Mouse (Mus musculus): Measurements from ENCODE around the gene Kif1a. TPM values are rescaled to one million over a fixed set of nuclear protein-coding genes. Genes with fewer than 3 reads are reported as not detected.

The Kif1a gene
- total RNA-seq, 1 experiment: 10.2 TPM

DNA sequence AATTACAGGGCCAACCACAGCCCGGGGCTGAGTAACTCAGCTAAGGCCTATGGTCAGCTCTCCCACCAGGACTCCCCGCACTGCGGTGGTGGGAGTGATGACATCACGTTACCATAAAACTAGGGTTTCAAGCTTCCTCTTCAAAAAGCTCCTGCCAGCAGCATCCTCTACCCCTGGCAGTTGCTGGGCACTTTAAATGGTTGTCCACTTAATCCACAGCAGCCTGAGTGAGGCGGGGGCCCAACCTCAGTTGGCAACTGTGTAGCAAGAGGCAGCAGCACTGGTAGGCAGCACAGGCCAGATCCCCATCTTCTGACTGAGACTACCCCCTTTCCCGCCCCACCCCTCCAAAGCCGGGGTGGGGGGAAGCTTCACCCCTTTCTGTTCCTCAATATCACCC lies 949 bp upstream of the Kif1a start:
- no peak overlapping the region for H3K4me3 ChIP-seq (ENCODE audit: insufficient read depth in 1 of 2, low read depth in 1 of 2, low read length in 2 of 2, poor library complexity in 1 of 2, severe bottlenecking in 1 of 2)
- in situ Hi-C loops (cut with MboI; ENCODE audit: low sequenced_read_pairs in 2 of 2, unreplicated experiment in 2 of 2): no loop called here

DNA sequence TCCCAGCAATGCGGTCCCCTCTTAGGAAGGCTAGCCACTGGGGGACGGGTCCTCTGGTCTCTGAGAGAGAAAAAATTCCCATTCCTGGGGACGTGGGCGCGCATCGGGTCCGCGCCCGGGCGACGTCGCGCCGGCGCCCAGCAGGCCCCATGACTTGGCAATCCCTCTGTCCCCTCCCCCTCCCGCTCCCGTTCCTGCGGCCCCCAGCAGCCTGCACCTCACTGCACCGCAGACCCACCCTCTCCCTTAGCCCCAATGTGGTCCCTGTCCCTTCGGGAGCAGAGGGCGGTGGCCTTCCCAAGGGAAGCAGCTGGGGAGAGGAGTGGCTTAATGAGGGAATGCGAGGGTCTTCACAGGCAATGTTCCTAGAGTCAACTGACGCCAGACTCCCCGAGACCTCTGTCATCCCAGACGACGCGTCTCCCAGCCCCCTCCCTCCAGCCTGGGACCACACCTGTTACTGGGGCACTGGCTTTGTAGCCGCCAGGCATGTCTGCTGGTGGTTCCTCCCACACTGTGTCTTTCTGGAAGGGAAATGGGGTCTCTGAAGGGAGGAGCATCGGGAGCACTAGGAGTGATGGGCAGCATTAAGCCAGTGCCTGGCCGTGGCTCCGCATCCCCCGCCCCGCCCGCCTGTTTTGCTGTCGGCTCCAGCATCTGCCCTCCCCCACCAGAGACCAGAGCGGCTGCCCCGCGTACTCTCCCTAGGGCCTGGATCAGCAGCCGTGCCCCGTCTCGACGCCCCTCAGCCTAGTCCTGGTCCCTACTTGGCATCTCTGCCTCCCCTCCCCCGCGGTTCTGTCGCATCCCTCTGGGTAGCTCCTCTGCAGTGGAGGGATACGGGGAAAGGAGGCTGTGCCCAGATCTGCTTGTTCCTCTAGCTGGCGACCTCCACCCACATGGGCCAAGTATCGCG lies 917 bp downstream of the Kif1a start:
- Histone ChIP-seq H3K9me3 (ENCODE audit: control insufficient read depth, insufficient read depth, low read depth, low read length) (no peaks in the 10 kb centered on the region), H3K4me1 (ENCODE audit: control insufficient read depth in 2 of 2, insufficient read depth in 2 of 2, low read length in 2 of 2, poor library complexity in 1 of 2) (peaks cover 0 to 9% of the 10 kb centered on the region in 2 experiments; a peak in 2 of 4 replicates), H3K27ac (ENCODE audit: insufficient read depth, low read depth, low read length, poor library complexity, severe bottlenecking) (no peak overlapping the region), H3K36me3 (ENCODE audit: control insufficient read depth, insufficient read depth, low read length, poor library complexity, severe bottlenecking) (no peaks in the 10 kb centered on the region), H3K4me3 (ENCODE audit: insufficient read depth in 1 of 2, low read depth in 1 of 2, low read length in 2 of 2, poor library complexity in 1 of 2, severe bottlenecking in 1 of 2) (peak overlapping the region; percentile 61 to 62), H3K9ac (ENCODE audit: insufficient read depth, low read depth, low read length, poor library complexity, severe bottlenecking) (peak overlapping the region; percentile 67; the same call in 1 of the 2 replicates)
- DNase-seq (ENCODE audit: low read depth, low spot score): no peak
- in situ Hi-C loops (cut with MboI; ENCODE audit: low sequenced_read_pairs in 2 of 2, unreplicated experiment in 2 of 2): no loop called here
- no peak for TF ChIP-seq ZNF384 (IDR thresholded peaks at IDR 0.05; ENCODE audit: low read depth, low read length)
- TF ChIP-seq MAFK (IDR thresholded peaks at IDR 0.05; ENCODE audit: insufficient read depth, low read depth, low read length): no peak

More for the DNA sequence above, 949 bp upstream of the Kif1a start:
- Histone ChIP-seq H3K4me1 (ENCODE audit: control insufficient read depth in 2 of 2, insufficient read depth in 2 of 2, low read length in 2 of 2, poor library complexity in 1 of 2) (peaks cover 0 to 9% of the 10 kb centered on the region in 2 experiments; a peak in 2 of 4 replicates), H3K9ac (ENCODE audit: insufficient read depth, low read depth, low read length, poor library complexity, severe bottlenecking) (no peak overlapping the region), H3K36me3 (ENCODE audit: control insufficient read depth, insufficient read depth, low read length, poor library complexity, severe bottlenecking) (no peaks in the 10 kb centered on the region), H3K9me3 (ENCODE audit: control insufficient read depth, insufficient read depth, low read depth, low read length) (no peaks in the 10 kb centered on the region), H3K27ac (ENCODE audit: insufficient read depth, low read depth, low read length, poor library complexity, severe bottlenecking) (no peak overlapping the region)
- TF ChIP-seq MAFK (IDR thresholded peaks at IDR 0.05; ENCODE audit: insufficient read depth, low read depth, low read length) (no peak), HCFC1 (IDR thresholded peaks at IDR 0.05; ENCODE audit: borderline replicate concordance, insufficient read depth, low read length) (no peak), ZC3H11A (IDR thresholded peaks at IDR 0.05; ENCODE audit: borderline replicate concordance, low read depth, low read length) (no peak), CHD2 (IDR thresholded peaks at IDR 0.05; ENCODE audit: low read depth, low read length) (no peak), ZNF384 (IDR thresholded peaks at IDR 0.05; ENCODE audit: low read depth, low read length) (no peak)
- no peak for DNase-seq (ENCODE audit: low read depth, low spot score)

DNA sequence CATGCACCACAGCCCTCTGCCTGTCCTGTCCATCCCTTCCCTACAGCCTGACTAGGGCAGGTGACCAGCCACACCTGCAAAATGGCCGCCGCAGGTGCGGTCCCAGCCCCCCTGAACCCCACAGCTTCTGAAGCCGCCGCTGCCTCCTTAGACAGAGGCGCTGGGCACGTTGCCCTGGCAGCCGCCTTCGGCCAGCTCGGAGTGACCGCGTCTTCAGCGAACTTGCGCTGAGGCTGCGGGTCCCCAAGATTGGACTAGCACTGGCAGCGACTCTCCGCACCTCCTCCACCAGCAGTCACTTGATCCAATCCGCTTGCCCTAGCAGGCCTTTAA lies 1.5 kb downstream of the Kif1a start:
- in situ Hi-C loops (cut with MboI; ENCODE audit: low sequenced_read_pairs in 2 of 2, unreplicated experiment in 2 of 2): no loop called here
- TF ChIP-seq CHD2 (IDR thresholded peaks at IDR 0.05; ENCODE audit: low read depth, low read length) (no peak), MAFK (IDR thresholded peaks at IDR 0.05; ENCODE audit: insufficient read depth, low read depth, low read length) (no peak), ZNF384 (IDR thresholded peaks at IDR 0.05; ENCODE audit: low read depth, low read length) (no peak), HCFC1 (IDR thresholded peaks at IDR 0.05; ENCODE audit: borderline replicate concordance, insufficient read depth, low read length) (no peak), ZC3H11A (IDR thresholded peaks at IDR 0.05; ENCODE audit: borderline replicate concordance, low read depth, low read length) (no peak)
- no peak overlapping the region for H3K27ac ChIP-seq (ENCODE audit: insufficient read depth, low read depth, low read length, poor library complexity, severe bottlenecking)
- peak overlapping the region; percentile 67; the same call in 1 of the 2 replicates for H3K9ac ChIP-seq (ENCODE audit: insufficient read depth, low read depth, low read length, poor library complexity, severe bottlenecking)
- no peaks in the 10 kb centered on the region for H3K36me3 ChIP-seq (ENCODE audit: control insufficient read depth, insufficient read depth, low read length, poor library complexity, severe bottlenecking)
- H3K4me1 ChIP-seq (ENCODE audit: control insufficient read depth in 2 of 2, insufficient read depth in 2 of 2, low read length in 2 of 2, poor library complexity in 1 of 2): peaks cover 0 to 9% of the 10 kb centered on the region in 2 experiments; a peak in 2 of 4 replicates
- peak overlapping the region; percentile 61 to 62 for H3K4me3 ChIP-seq (ENCODE audit: insufficient read depth in 1 of 2, low read depth in 1 of 2, low read length in 2 of 2, poor library complexity in 1 of 2, severe bottlenecking in 1 of 2)
- H3K9me3 ChIP-seq (ENCODE audit: control insufficient read depth, insufficient read depth, low read depth, low read length): no peaks in the 10 kb centered on the region
- DNase-seq (ENCODE audit: low read depth, low spot score): no peak

- Histone ChIP-seq H3K9ac (ENCODE audit: insufficient read depth, low read depth, low read length, poor library complexity, severe bottlenecking) (no peak overlapping the region), H3K9me3 (ENCODE audit: control insufficient read depth, insufficient read depth, low read depth, low read length) (no peaks in the 10 kb centered on the region), H3K4me3 (ENCODE audit: insufficient read depth in 1 of 2, low read depth in 1 of 2, low read length in 2 of 2, poor library complexity in 1 of 2, severe bottlenecking in 1 of 2) (no peak overlapping the region), H3K4me1 (ENCODE audit: control insufficient read depth in 2 of 2, insufficient read depth in 2 of 2, low read length in 2 of 2, poor library complexity in 1 of 2) (peaks cover 0 to 9% of the 10 kb centered on the region in 2 experiments; a peak in 2 of 4 replicates), H3K27ac (ENCODE audit: insufficient read depth, low read depth, low read length, poor library complexity, severe bottlenecking) (no peak overlapping the region), H3K36me3 (ENCODE audit: control insufficient read depth, insufficient read depth, low read length, poor library complexity, severe bottlenecking) (no peaks in the 10 kb centered on the region)
- in situ Hi-C loops (cut with MboI; ENCODE audit: low sequenced_read_pairs in 2 of 2, unreplicated experiment in 2 of 2): no loop called here
- DNase-seq (ENCODE audit: low read depth, low spot score): no peak
- no peak for TF ChIP-seq CHD2 (IDR thresholded peaks at IDR 0.05; ENCODE audit: low read depth, low read length)
- TF ChIP-seq HCFC1 (IDR thresholded peaks at IDR 0.05; ENCODE audit: borderline replicate concordance, insufficient read depth, low read length): no peak
- TF ChIP-seq ZNF384 (IDR thresholded peaks at IDR 0.05; ENCODE audit: low read depth, low read length): no peak
- no peak for TF ChIP-seq MAFK (IDR thresholded peaks at IDR 0.05; ENCODE audit: insufficient read depth, low read depth, low read length)
- TF ChIP-seq ZC3H11A (IDR thresholded peaks at IDR 0.05; ENCODE audit: borderline replicate concordance, low read depth, low read length): no peak
These were observed 2.8 kb downstream of the Kif1a start for GRCm38 (mm10) chr1:93098956-93099355.

Data from ES-E14 (cell line).